Mouse (Mus musculus): ENCODE measurements around the gene Tekt2. TPM values are rescaled to one million over a fixed set of nuclear protein-coding genes. Genes with fewer than 3 reads are reported as not detected.
A peak's percentile ranks its signal among the peaks of the same experiment; 100 is the strongest.

The Tekt2 gene
- polyA plus RNA-seq, 1 experiment from 2014 or later, result 1.7 TPM

DNA sequence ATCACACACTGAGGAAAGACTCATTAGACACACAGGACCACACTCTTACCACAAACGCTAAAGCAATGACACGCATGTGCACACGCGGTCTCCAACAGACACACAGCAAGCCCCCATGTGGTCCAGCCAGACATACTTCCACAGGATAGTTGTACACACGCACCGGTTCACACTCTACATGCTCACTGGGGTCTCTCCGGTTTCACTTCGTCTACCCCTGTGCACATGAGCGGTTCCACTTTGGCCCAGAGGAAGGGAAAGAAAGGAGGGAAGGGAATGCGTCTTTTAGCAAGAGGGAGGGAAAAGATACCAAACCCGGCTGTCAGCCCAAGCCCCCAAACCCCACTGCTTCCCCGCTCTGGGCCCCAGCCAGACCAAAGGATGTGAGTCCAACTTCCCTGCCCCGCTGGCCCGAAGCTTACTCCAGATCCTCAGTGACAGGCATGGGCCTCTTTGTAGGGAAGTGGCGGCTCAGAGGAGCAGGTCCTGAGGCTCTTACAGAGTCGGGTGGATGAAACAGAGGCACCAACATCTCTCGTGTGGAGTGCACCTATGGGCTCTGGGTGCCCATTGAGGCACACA, 37.3 kb downstream of the Tekt2 start:
- peaks cover 6% of the 10 kb centered on the region; the same call in 1 of the 2 replicates for H3K4me1 ChIP-seq (replicated peaks; ENCODE audit: control insufficient read depth, insufficient read depth, low read length)
- H3K36me3 ChIP-seq (ENCODE audit: control insufficient read depth, insufficient read depth, low read length), result no peaks in the 10 kb centered on the region
- H3K4me3 ChIP-seq (ENCODE audit: low read depth, low read length), result no peak overlapping the region
- no peak for ATAC-seq (replicated peaks; ENCODE audit: low FRiP score)
- H3K9me3 ChIP-seq (ENCODE audit: control insufficient read depth, low read length), result no peaks in the 10 kb centered on the region
- 32% methylated on average over 17 of the region's 17 CpGs for WGBS
- no peak overlapping the region for H3K9ac ChIP-seq (ENCODE audit: low read depth, low read length)
- no peak overlapping the region for H3K27ac ChIP-seq (ENCODE audit: low read depth, low read length)
- H3K4me2 ChIP-seq, result 0 out of 2 replicates have a peak overlapping the region, but pooled peaks have one; percentile 7
- no peak for DNase-seq (ENCODE audit: low spot score)
- H3K27me3 ChIP-seq (replicated peaks; ENCODE audit: control insufficient read depth, insufficient read depth, low read length), result peaks cover 69% of the 10 kb centered on the region

DNA sequence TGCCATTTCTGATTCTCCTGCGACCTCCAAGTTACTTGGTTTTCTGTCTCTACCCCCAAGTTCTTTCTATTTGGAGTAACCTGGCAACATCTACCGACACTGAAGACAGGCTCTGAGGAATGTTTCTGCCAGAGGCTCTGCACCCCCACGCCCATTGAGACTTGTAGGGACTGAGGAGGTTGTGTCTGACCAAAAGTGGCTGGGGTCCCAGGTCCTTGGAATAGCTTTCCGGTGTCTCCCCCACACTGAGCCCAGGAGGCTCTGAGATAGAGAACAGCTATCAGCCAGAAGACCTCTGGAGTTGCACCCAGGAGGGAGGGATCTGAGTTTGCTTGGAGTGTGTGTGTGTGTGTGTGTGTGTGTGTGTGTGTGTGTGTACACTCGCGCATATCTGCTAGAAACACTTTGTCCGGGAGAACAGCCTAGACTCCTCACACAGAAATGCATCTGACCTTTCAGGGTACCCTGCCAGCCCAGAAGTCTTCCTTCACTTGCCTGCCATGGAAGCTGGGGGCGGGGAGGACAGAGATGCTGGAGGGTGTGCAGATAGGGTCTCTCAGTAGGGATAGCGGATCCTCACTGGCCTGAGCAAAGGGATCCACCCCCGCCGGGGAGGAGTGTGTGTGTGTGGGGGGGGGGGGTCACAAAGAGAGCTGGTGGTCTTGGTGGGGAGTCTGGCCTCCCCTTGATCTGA, 38.0 kb downstream of the Tekt2 start:
- 35% methylated on average over 11 of the region's 11 CpGs for WGBS
- peaks cover 69% of the 10 kb centered on the region for H3K27me3 ChIP-seq (replicated peaks; ENCODE audit: control insufficient read depth, insufficient read depth, low read length)

DNA sequence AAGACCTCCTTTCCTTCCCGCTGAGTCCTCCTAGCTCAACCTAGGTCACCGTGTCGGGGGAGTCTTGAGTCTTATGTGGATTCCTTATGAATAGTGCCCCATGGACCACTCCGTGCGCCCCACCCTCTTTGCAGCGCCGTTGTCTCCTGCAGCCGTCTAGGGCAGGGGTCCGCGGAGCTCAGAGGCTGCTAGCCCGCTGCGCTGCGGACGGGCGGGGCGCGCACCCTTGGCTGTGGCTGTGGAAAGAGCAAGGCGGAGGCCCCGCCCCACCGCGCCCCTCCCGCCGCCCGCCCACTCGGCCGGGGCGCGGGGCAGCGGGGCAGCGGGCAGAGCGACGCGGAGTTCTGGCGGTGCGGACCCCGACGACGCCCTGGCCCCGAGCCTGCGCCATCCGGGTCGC, 39.0 kb downstream of the Tekt2 start, which contains the start of gene Col8a2:
Col8a2 (plus strand) TSS at position 302 of the 400 bp plus-strand sequence.
- DNase-seq (ENCODE audit: low spot score), result no peak
- Histone ChIP-seq H3K4me3 (ENCODE audit: low read depth, low read length) (peak within 1 kb of the TSS; percentile 48), H3K9ac (ENCODE audit: low read depth, low read length) (no peak within 1 kb of the TSS), H3K4me1 (replicated peaks; ENCODE audit: control insufficient read depth, insufficient read depth, low read length) (peaks cover 6% of the 10 kb centered on the region; the same call in 1 of the 2 replicates), H3K9me3 (ENCODE audit: control insufficient read depth, low read length) (no peaks in the 10 kb centered on the region), H3K27ac (ENCODE audit: low read depth, low read length) (no peak within 1 kb of the TSS), H3K36me3 (ENCODE audit: control insufficient read depth, insufficient read depth, low read length) (no peaks in the 10 kb centered on the region), H3K4me2 (peak within 1 kb of the TSS; percentile 73), H3K27me3 (replicated peaks; ENCODE audit: control insufficient read depth, insufficient read depth, low read length) (peaks cover 69% of the 10 kb centered on the region)
- ATAC-seq (replicated peaks; ENCODE audit: low FRiP score), result peak; percentile 34; the same call in 1 of the 2 replicates
- WGBS, result 3% methylated on average over 42 of the region's 42 CpGs

More for the DNA sequence above, 38.0 kb downstream of the Tekt2 start:
- no peak overlapping the region for H3K27ac ChIP-seq (ENCODE audit: low read depth, low read length)
- no peak overlapping the region for H3K4me2 ChIP-seq
- H3K9me3 ChIP-seq (ENCODE audit: control insufficient read depth, low read length), result no peaks in the 10 kb centered on the region
- DNase-seq (ENCODE audit: low spot score), result no peak
- H3K4me1 ChIP-seq (replicated peaks; ENCODE audit: control insufficient read depth, insufficient read depth, low read length), result peaks cover 6% of the 10 kb centered on the region; the same call in 1 of the 2 replicates
- no peaks in the 10 kb centered on the region for H3K36me3 ChIP-seq (ENCODE audit: control insufficient read depth, insufficient read depth, low read length)
- peak overlapping the region; percentile 48; the same call in 1 of the 2 replicates for H3K4me3 ChIP-seq (ENCODE audit: low read depth, low read length)
- ATAC-seq (replicated peaks; ENCODE audit: low FRiP score), result no peak
- no peak overlapping the region for H3K9ac ChIP-seq (ENCODE audit: low read depth, low read length)

DNA sequence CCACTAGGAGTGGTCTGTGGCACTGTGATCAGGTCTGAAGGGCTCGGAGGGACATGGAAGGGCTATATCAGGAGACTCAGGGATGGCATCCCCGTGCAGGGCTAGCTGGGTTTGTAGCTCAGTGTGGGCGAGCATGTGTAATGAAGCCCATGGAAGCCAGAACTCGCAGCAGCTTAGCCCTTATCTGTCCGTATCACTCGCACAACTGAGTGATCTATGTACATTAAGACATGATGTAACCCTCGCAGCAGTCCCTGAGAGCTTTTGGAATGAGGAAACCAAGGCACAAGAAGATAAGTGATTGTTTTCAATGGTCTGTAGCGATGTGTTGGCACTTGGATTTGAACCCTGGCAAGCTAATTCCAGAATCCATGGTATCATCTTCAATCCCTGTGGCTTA, 41.9 kb downstream of the Tekt2 start:
- Histone ChIP-seq H3K4me1 (replicated peaks; ENCODE audit: control insufficient read depth, insufficient read depth, low read length) (peaks cover 6% of the 10 kb centered on the region; the same call in 1 of the 2 replicates), H3K36me3 (ENCODE audit: control insufficient read depth, insufficient read depth, low read length) (no peaks in the 10 kb centered on the region), H3K9me3 (ENCODE audit: control insufficient read depth, low read length) (no peaks in the 10 kb centered on the region), H3K4me2 (no peak overlapping the region), H3K9ac (ENCODE audit: low read depth, low read length) (no peak overlapping the region), H3K27me3 (replicated peaks; ENCODE audit: control insufficient read depth, insufficient read depth, low read length) (peaks cover 44% of the 10 kb centered on the region), H3K27ac (ENCODE audit: low read depth, low read length) (no peak overlapping the region), H3K4me3 (ENCODE audit: low read depth, low read length) (no peak overlapping the region)
- DNase-seq (ENCODE audit: low spot score), result no peak
- 64% methylated on average over 8 of the region's 8 CpGs for WGBS
- ATAC-seq (replicated peaks; ENCODE audit: low FRiP score), result no peak

DNA sequence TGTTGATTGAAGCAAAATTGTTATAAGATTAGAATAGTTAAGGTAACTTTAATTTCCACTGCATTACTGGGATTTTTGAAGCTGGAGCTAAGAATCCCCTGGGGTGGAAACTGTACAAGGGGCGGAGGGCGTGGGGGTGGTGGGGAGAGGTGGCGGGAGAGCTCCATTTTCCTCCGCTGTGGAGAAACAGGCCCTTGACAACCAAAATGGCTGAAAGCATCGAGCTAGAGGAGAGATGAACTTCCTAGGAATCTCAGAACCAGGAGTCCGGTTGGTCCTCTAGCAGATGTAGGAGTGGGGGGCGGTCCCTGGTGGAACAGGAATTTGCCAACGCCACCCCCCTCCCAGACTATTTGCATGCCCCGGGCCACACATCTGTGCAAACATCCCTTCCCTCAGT, 43.8 kb downstream of the Tekt2 start:
- Histone ChIP-seq H3K4me1 (replicated peaks; ENCODE audit: control insufficient read depth, insufficient read depth, low read length) (peaks cover 4% of the 10 kb centered on the region; the same call in 1 of the 2 replicates), H3K9ac (ENCODE audit: low read depth, low read length) (no peak overlapping the region), H3K4me2 (no peak overlapping the region), H3K27me3 (replicated peaks; ENCODE audit: control insufficient read depth, insufficient read depth, low read length) (peaks cover 25% of the 10 kb centered on the region), H3K36me3 (ENCODE audit: control insufficient read depth, insufficient read depth, low read length) (0 out of 2 replicates have a peak, but pooled peaks cover 2% of the 10 kb centered on the region), H3K4me3 (ENCODE audit: low read depth, low read length) (no peak overlapping the region), H3K27ac (ENCODE audit: low read depth, low read length) (no peak overlapping the region), H3K9me3 (ENCODE audit: control insufficient read depth, low read length) (no peaks in the 10 kb centered on the region)
- ATAC-seq (replicated peaks; ENCODE audit: low FRiP score), result no peak
- WGBS, result 70% methylated on average over 9 of the region's 9 CpGs
- no peak for DNase-seq (ENCODE audit: low spot score)

DNA sequence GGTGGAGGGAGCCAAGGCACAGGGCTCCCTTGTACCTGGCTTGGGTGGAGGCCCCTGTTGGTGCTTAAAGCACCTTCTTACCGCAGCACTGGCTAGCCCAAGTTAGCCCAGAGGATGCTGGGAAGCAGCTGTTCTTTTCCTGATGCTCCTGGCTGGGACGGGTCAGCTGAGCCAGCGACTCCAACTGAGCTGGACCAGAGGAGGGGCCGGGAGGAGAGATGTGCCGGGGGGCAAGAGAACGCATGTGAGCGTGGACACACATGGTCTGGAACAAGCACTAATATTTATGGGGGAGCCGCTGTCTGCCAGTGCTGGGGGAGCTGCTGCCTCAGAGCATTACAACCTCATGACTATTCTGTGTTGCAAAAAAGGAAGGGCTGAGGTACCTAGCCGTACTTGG, 46.5 kb downstream of the Tekt2 start:
- Histone ChIP-seq H3K4me3 (ENCODE audit: low read depth, low read length) (no peak overlapping the region), H3K36me3 (ENCODE audit: control insufficient read depth, insufficient read depth, low read length) (peaks cover 4% of the 10 kb centered on the region; the same call in 1 of the 2 replicates), H3K4me1 (replicated peaks; ENCODE audit: control insufficient read depth, insufficient read depth, low read length) (no peaks in the 10 kb centered on the region; the same call in 1 of the 2 replicates), H3K9me3 (ENCODE audit: control insufficient read depth, low read length) (no peaks in the 10 kb centered on the region), H3K4me2 (no peak overlapping the region), H3K27ac (ENCODE audit: low read depth, low read length) (no peak overlapping the region), H3K27me3 (replicated peaks; ENCODE audit: control insufficient read depth, insufficient read depth, low read length) (peaks cover 2% of the 10 kb centered on the region), H3K9ac (ENCODE audit: low read depth, low read length) (no peak overlapping the region)
- WGBS, result 71% methylated on average over 9 of the region's 9 CpGs
- ATAC-seq (replicated peaks; ENCODE audit: low FRiP score), result no peak
- DNase-seq (ENCODE audit: low spot score), result no peak

DNA sequence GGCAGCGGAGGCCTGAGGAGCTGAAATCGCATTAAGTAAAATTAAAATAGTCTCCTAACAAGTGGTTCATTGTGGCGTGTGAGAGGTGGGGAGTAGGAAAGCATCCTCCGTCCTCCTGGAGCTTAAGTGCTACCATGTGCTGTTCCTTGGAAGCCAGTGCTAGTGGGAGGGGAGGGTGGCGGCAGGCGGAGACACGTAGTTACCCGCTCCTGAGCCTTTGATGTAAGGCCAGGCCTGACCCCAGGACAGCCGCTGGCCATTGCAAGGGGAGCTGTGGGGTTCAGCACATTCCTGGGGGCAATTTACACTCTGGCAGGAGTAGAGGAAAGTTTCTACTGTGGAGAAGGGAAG, 46.9 kb downstream of the Tekt2 start:
- Histone ChIP-seq H3K27ac (ENCODE audit: low read depth, low read length) (no peak overlapping the region), H3K4me3 (ENCODE audit: low read depth, low read length) (no peak overlapping the region), H3K27me3 (replicated peaks; ENCODE audit: control insufficient read depth, insufficient read depth, low read length) (no peaks in the 10 kb centered on the region), H3K9ac (ENCODE audit: low read depth, low read length) (no peak overlapping the region), H3K4me2 (no peak overlapping the region; the same call in 1 of the 2 replicates), H3K4me1 (replicated peaks; ENCODE audit: control insufficient read depth, insufficient read depth, low read length) (no peaks in the 10 kb centered on the region; the same call in 1 of the 2 replicates), H3K9me3 (ENCODE audit: control insufficient read depth, low read length) (no peaks in the 10 kb centered on the region), H3K36me3 (ENCODE audit: control insufficient read depth, insufficient read depth, low read length) (peaks cover 7% of the 10 kb centered on the region; the same call in 1 of the 2 replicates)
- DNase-seq (ENCODE audit: low spot score), result no peak
- no peak for ATAC-seq (replicated peaks; ENCODE audit: low FRiP score)
- 52% methylated on average over 9 of the region's 9 CpGs for WGBS

DNA sequence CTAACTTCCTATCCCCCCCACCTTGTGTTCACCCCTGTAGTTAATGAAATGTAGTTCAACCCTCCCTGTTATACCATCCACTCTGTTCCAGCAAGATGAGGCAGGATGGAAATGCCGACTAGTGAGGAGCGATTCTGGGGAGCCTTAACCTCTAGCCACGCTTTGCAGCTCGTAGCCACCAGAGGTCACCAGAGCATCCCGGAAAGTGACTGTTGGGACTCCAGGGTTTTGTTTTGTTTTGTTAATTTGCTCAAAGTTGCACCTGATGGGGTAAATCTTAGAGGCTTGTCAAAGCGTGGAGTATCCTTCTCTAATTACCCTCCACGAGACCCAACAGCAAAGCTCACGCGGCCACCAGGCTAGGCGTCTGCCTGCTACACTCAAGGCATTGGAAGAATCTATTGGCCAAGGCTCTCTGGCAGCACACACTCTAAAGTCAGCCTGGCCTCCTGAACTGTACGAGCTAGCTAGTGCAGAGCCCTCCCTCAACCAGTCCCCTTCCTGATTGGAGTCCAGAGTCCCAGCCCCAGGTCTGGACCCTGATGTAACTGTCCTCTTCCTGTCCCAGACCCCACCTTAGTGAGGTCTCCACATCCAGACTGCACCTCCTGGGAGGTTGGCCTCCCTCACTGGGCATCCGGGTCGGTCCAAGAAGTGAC, 47.5 kb downstream of the Tekt2 start:
- ATAC-seq (replicated peaks; ENCODE audit: low FRiP score) (peak; percentile 41; the same call in 1 of the 2 replicates), DNase-seq (ENCODE audit: low spot score) (no peak)
- H3K27ac ChIP-seq (ENCODE audit: low read depth, low read length), result no peak overlapping the region
- no peak overlapping the region for H3K9ac ChIP-seq (ENCODE audit: low read depth, low read length)
- H3K36me3 ChIP-seq (ENCODE audit: control insufficient read depth, insufficient read depth, low read length), result peaks cover 9% of the 10 kb centered on the region; the same call in 1 of the 2 replicates
- no peak overlapping the region for H3K4me3 ChIP-seq (ENCODE audit: low read depth, low read length)
- H3K4me2 ChIP-seq, result peak overlapping the region; percentile 24
- no peaks in the 10 kb centered on the region for H3K9me3 ChIP-seq (ENCODE audit: control insufficient read depth, low read length)
- 11% methylated on average over 13 of the region's 13 CpGs for WGBS
- no peaks in the 10 kb centered on the region; the same call in 1 of the 2 replicates for H3K4me1 ChIP-seq (replicated peaks; ENCODE audit: control insufficient read depth, insufficient read depth, low read length)
- no peaks in the 10 kb centered on the region for H3K27me3 ChIP-seq (replicated peaks; ENCODE audit: control insufficient read depth, insufficient read depth, low read length)

Measured in liver, embryonic 11.5 days (tissue).